Mouse (Mus musculus): Measurements from ENCODE around the gene Pmf1. TPM values are rescaled to one million over a fixed set of nuclear protein-coding genes. Genes with fewer than 3 reads are reported as not detected.
"Not testable (repeated sequence)": the region's sequence is repeated elsewhere in the genome, so short reads cannot be mapped to it uniquely, and the experiment has no call there.

Pmf1 gene
- total RNA-seq, 2 experiments from 2014 or later: 4.5 to 5.6 TPM

GRCm38 (mm10) chr3:88440500-88441381 lies 30.6 kb upstream of the Pmf1 start:
- DNase-seq (ENCODE audit: extremely low spot score in 1 of 2, low spot score in 1 of 2): peak in 1 of 2 experiments; percentile 49

DNA sequence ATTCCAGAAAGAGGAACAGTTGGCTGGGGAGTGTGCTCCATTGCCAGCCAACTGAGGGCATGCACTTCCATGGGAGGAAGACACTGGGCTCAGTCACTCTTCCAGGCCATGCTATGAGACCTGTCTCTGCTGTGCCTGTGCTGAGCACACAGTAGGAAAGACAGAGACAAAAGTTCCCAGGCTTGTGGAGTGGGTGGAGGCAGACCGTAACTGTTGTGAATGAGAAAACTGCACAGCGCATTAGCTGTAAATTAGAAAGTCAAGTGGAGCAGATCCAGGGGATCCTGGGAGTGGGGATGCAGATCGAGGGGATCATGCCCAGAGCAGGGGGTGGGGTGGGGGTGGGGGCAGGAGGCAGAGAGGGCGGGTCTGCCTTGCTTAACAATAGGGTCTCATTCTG lies 29.5 kb upstream of the Pmf1 start:
- DNase-seq (ENCODE audit: extremely low spot score in 1 of 2, low spot score in 1 of 2): no peak

DNA sequence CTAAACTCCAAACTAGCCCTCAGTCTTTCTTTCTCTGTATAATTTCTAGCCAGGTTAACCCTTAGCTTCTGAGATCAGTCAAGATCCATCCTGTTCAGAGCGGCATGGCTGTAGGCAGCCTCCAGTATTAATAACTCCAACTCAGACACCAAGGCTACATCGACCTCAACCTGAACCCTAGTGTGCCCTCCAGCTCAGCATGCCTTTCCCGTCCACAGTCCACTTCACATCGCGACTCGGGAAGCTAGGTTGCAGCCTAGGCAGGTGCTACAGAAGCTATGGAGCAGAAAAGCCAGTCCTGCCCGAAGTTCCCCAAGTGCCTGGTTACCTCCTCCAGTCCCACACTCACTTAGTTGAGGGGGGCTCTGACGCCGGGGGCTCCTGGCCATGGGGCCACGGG lies 27.3 kb upstream of the Pmf1 start:
- DNase-seq (ENCODE audit: extremely low spot score in 1 of 2, low spot score in 1 of 2): no peak

- peak in 1 of 2 experiments; percentile 61 for DNase-seq (ENCODE audit: extremely low spot score in 1 of 2, low spot score in 1 of 2)
These were observed 26.5 kb upstream of the Pmf1 start for GRCm38 (mm10) chr3:88436395-88437201.

DNA sequence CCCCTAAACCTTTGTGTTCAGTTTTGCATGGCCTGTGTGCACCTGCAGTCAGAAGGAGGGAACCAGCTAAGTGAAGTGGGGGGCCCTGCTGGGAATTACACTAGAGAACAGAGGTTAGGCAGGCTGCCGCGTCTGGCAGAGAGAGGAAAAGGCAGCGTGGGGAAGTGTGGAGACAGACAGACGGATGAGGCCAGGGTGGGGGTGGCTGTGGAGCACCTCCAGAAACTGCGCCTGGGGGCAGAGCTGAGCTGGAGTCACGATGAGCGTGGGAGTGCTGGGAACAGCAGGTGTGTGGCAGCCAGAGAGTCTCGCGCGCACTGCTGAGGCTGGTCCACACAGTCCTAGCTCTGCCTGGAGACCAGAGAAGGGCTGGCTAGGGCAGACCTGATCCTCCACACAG lies 25.4 kb upstream of the Pmf1 start:
- peak; percentile 37 to 49 for DNase-seq (ENCODE audit: extremely low spot score in 1 of 2, low spot score in 1 of 2)

GRCm38 (mm10) chr3:88428639-88429038 lies 18.5 kb upstream of the Pmf1 start:
- DNase-seq (ENCODE audit: extremely low spot score in 1 of 2, low spot score in 1 of 2): not testable (repeated sequence)

GRCm38 (mm10) chr3:88427342-88427905 lies 17.3 kb upstream of the Pmf1 start:
- DNase-seq (ENCODE audit: extremely low spot score in 1 of 2, low spot score in 1 of 2): no peak

GRCm38 (mm10) chr3:88425708-88426420 lies 15.7 kb upstream of the Pmf1 start:
- DNase-seq (ENCODE audit: extremely low spot score in 1 of 2, low spot score in 1 of 2): no peak

DNA sequence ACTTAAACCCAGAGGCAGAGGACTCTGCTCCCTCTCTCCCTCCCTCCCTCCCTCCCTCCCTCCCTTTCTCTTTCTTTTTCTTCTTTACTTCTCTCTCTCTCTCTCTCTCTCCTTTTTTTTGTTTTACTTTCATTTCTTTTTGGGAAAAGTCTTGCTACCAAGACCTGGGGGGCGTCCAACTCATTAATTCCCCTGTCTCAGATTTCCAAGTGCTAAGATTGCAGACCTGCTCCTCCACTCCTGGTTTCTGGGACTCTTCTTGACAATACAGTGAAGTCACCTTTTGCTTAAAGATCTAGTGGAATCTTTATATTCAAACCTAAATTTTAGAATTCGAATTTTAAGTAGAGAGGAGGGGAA lies 15.2 kb upstream of the Pmf1 start:
- DNase-seq (ENCODE audit: extremely low spot score in 1 of 2, low spot score in 1 of 2): no peak

- peak; percentile 70 to 76 for DNase-seq (ENCODE audit: extremely low spot score in 1 of 2, low spot score in 1 of 2)
These were observed 14.6 kb upstream of the Pmf1 start, which contains the start of gene Slc25a44 for GRCm38 (mm10) chr3:88424605-88425329. Gene Slc25a44 (minus strand): TSS chr3:88425139.

DNA sequence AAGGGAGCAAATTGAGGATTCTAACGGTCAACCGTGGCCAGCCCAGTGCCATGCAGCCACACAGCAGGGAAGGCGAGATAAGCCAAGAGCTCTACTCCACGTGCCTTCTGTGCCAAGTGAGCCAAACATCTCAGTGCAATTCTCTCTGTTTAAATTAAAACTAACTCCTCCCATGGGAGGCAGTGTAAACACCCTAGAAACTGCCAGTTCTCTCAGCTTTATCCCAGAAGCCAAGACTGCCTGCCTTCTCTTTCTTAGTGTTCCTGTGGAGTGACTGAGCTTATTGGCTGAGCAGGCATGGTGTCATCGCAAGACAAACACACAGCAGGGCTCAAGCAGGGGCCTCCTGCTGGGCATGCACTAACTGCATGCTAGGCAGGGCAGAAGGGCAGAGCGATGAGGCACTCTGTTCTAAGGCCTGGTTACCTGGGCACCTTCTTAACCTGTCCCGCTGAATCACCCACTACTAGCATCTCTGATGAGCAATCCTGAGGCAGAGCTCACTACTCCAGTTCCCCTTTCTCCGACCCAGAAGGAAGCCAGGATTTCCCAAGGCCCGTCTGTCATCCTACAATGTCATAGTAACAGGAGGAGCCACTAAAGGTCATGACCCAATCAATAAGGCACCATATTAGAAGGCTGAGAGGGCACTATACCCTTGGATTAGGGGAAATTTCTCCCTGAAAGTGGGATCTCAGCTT lies 12.0 kb upstream of the Pmf1 start:
- DNase-seq (ENCODE audit: extremely low spot score in 1 of 2, low spot score in 1 of 2): no peak

DNA sequence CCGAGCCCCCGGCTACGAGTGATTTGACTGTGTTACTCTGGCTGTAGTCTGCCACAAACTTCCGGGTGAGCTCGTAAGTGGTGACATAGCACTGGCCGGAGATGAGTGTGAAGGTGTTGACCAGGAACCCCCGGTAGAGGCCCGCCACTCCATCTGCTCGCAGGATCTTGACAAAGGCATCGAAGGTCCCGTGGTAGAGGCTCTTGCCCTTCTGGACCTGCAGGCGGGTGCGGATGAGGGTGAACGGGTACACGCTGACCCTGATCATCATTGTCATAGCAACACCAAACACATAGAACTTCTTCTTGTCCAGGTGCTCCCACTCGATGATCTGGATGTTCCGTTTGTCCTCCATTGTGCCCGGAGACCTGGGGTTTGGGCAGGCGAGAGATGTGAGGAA lies 10.6 kb upstream of the Pmf1 start:
- no peak for DNase-seq (ENCODE audit: extremely low spot score in 1 of 2, low spot score in 1 of 2)

GRCm38 (mm10) chr3:88418016-88418415 lies 7.9 kb upstream of the Pmf1 start:
- DNase-seq (ENCODE audit: extremely low spot score in 1 of 2, low spot score in 1 of 2): no peak

DNA sequence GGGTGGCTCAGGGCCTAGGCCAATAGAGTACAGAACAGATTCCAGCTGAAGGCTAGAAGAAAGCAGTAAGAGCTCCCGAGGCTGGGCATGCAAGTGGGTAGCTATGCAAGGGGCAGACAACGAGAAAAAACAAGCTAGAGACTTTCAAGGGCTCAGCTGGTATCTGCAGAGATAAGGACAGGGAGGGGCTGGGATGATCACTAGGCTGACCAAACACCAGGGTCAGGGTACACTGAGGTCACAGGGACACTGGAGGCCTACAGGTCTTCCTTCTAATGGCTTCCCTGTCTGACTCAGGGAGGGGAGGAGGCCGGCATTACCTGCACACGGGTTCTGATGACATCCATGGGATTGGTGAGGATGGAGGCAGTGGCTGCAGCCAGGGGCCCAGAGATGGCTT lies 5.5 kb upstream of the Pmf1 start:
- DNase-seq (ENCODE audit: extremely low spot score in 1 of 2, low spot score in 1 of 2): no peak

DNA sequence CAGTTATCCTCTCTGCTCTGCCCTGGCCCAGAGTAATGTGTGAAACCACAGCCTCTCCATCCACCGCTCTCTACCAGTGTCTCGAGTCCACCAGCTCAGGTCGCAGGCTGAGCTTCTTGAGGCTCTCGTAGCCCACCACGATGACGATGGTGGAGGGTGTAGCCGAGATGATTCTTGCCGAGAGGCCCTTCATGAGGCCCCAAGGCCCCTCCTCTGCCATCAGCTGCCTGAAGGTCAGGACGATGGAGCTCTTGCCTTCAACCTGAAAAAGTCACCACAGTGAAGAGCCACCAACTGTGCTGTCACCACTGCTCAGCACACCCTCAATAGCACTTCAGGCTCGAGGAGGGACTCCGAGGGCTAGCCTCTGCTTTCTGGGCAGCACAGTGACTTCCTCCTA lies 2.5 kb upstream of the Pmf1 start:
- DNase-seq (ENCODE audit: extremely low spot score in 1 of 2, low spot score in 1 of 2): no peak

- no peak for DNase-seq (ENCODE audit: extremely low spot score in 1 of 2, low spot score in 1 of 2)
These were observed 1.6 kb upstream of the Pmf1 start for GRCm38 (mm10) chr3:88411681-88412080.

- no peak for DNase-seq (ENCODE audit: extremely low spot score in 1 of 2, low spot score in 1 of 2)
These were observed 507 bp upstream of the Pmf1 start for GRCm38 (mm10) chr3:88410645-88411031.

- DNase-seq (ENCODE audit: extremely low spot score in 1 of 2, low spot score in 1 of 2): no peak
These were observed 1.2 kb downstream of the Pmf1 start for GRCm38 (mm10) chr3:88408953-88409352.

- no peak for DNase-seq (ENCODE audit: extremely low spot score in 1 of 2, low spot score in 1 of 2)
These were observed 2.6 kb downstream of the Pmf1 start for GRCm38 (mm10) chr3:88407529-88407928.

All from layer of hippocampus, postnatal 25 days (tissue).